Mouse (Mus musculus) embryonic facial prominence, embryonic 11.5 days (tissue): ENCODE data around the gene Usb1. TPM values are rescaled to one million over a fixed set of nuclear protein-coding genes. Genes with fewer than 3 reads are reported as not detected.

Source experiments
- ATAC-seq: fragments of 200-750 bp; cut with Nextera tagmentation; replicated peaks from 2 replicates; pipeline ENCODE4 v1.8.0; 2017; ENCODE audit warnings: low read depth; ENCODE audit not compliant: insufficient number of reproducible peaks, low FRiP score, low TSS enrichment
- DNase-seq: peaks from one replicate; pipeline ENCODE4 v3.0.0-alpha.2; 2015; ENCODE audit warnings: low spot score
- H3K27ac ChIP-seq: fragments of 300-500 bp; sonication (generic); replicated peaks from 2 replicates; pipeline ENCODE4 v1.5.1; 2014; ENCODE audit warnings: mild to moderate bottlenecking, low read depth, low read length, control low read depth
- H3K27me3 ChIP-seq: fragments of 300-500 bp; sonication (generic); 2 replicates; pipeline ENCODE4 v1.6.1; 2014; ENCODE audit warnings: mild to moderate bottlenecking, low read length, moderate library complexity, mixed read lengths; ENCODE audit not compliant: control insufficient read depth, insufficient read depth
- H3K36me3 ChIP-seq: fragments of 300-500 bp; sonication (generic); replicated peaks from 2 replicates; pipeline ENCODE4 v1.6.1; 2014; ENCODE audit warnings: low read depth, mild to moderate bottlenecking, low read length, moderate library complexity, mixed read lengths; ENCODE audit not compliant: control insufficient read depth, insufficient read depth
- H3K4me1 ChIP-seq: fragments of 300-500 bp; sonication (generic); 2 replicates; pipeline ENCODE4 v1.6.1; 2014; ENCODE audit warnings: low read length, mixed read lengths; ENCODE audit not compliant: control insufficient read depth, insufficient read depth
- H3K4me2 ChIP-seq: fragments of 300-500 bp; sonication (generic); 2 replicates; pipeline ENCODE4 v1.6.1; 2014; ENCODE audit warnings: low read depth, mild to moderate bottlenecking, control low read depth, low read length, moderate library complexity
- H3K4me3 ChIP-seq: fragments of 300-500 bp; sonication (generic); 2 replicates; pipeline ENCODE4 v1.5.1; 2014; ENCODE audit warnings: low read depth, low read length, control low read depth
- H3K9ac ChIP-seq: fragments of 300-500 bp; sonication (generic); replicated peaks from 2 replicates; pipeline ENCODE4 v1.6.1; 2014; ENCODE audit warnings: mild to moderate bottlenecking, control low read depth, low read length
- H3K9me3 ChIP-seq: fragments of 300-500 bp; sonication (generic); replicated peaks from 2 replicates; pipeline ENCODE4 v1.6.1; 2016; ENCODE audit warnings: mild to moderate bottlenecking, low read length, inconsistent platforms, mixed read lengths; ENCODE audit not compliant: control insufficient read depth
- WGBS: fragments of 180-500 bp; shearing (Covaris S2); extraction: QIAGEN DNeasy Blood & Tissue Kit; methylation state at CpG from one replicate; pipeline ENCODE4 v1.1.7; 2014; 5-methylcytosine and 5-hydroxymethylcytosine counted together
- polyA plus RNA-seq: library from polyadenylated mRNA; unstranded; fragments of >200 nt; fragmentation: Nextera tagmentation; extraction: Ambion mirVana; gene quantifications from 2 replicates; pipeline ENCODE4 v1.2.1, GENCODE M21; 2014

Usb1 gene
- 36.5 and 37.6 TPM in 2 replicates for polyA plus RNA-seq

- no peaks in the 10 kb centered on the region for H3K9me3 ChIP-seq
- DNase-seq (peak; percentile 97), ATAC-seq (peak; percentile 91)
- H3K4me1 ChIP-seq, result no peaks in the 10 kb centered on the region
- under 1% methylated on average over 47 of the region's 80 CpGs for whole genome bisulfite sequencing
- peak within 1 kb of the TSS; percentile 42 for H3K4me2 ChIP-seq
- peak within 1 kb of the TSS; percentile 90 for H3K4me3 ChIP-seq
- no peaks in the 10 kb centered on the region for H3K27me3 ChIP-seq
- H3K36me3 ChIP-seq, result peaks cover 19% of the 10 kb centered on the region
- peak within 1 kb of the TSS; percentile 91 for H3K9ac ChIP-seq
- H3K27ac ChIP-seq, result peak within 1 kb of the TSS; percentile 93
Observed at GRCm38 (mm10) chr8:95331720-95332436, at the start of gene Usb1, which contains the start of gene Zfp319. Gene Usb1 (plus strand): TSS chr8:95332284. Gene Zfp319 (minus strand): TSS chr8:95331950.

GRCm38 (mm10) chr8:95289066-95289650, 42.9 kb upstream of the Usb1 start:
- Histone ChIP-seq H3K27ac (no peak overlapping the region), H3K4me1 (no peaks in the 10 kb centered on the region), H3K4me3 (no peak overlapping the region), H3K4me2 (no peak overlapping the region), H3K36me3 (no peaks in the 10 kb centered on the region), H3K9ac (no peak overlapping the region), H3K27me3 (no peaks in the 10 kb centered on the region), H3K9me3 (no peaks in the 10 kb centered on the region)
- no peak for DNase-seq
- WGBS, result 72% methylated on average over 6 of the region's 6 CpGs
- no peak for ATAC-seq

GRCm38 (mm10) chr8:95293172-95293571, 38.9 kb upstream of the Usb1 start:
- Histone ChIP-seq H3K27me3 (no peaks in the 10 kb centered on the region), H3K9me3 (no peaks in the 10 kb centered on the region), H3K4me3 (no peak overlapping the region), H3K36me3 (no peaks in the 10 kb centered on the region), H3K27ac (no peak overlapping the region), H3K4me1 (no peaks in the 10 kb centered on the region), H3K4me2 (no peak overlapping the region), H3K9ac (no peak overlapping the region)
- DNase-seq (peak; percentile 13), ATAC-seq (no peak)
- WGBS, result 76% methylated on average over 11 of the region's 11 CpGs

GRCm38 (mm10) chr8:95293891-95294290, 38.2 kb upstream of the Usb1 start:
- ATAC-seq, result no peak
- Histone ChIP-seq H3K9me3 (no peaks in the 10 kb centered on the region), H3K4me3 (no peak overlapping the region), H3K9ac (no peak overlapping the region), H3K4me2 (no peak overlapping the region), H3K4me1 (no peaks in the 10 kb centered on the region), H3K27me3 (no peaks in the 10 kb centered on the region), H3K36me3 (no peaks in the 10 kb centered on the region), H3K27ac (no peak overlapping the region)
- no peak for DNase-seq
- WGBS, result 75% methylated on average over 7 of the region's 7 CpGs

GRCm38 (mm10) chr8:95302410-95302809, 29.7 kb upstream of the Usb1 start:
- Histone ChIP-seq H3K4me2 (no peak overlapping the region), H3K27me3 (no peaks in the 10 kb centered on the region), H3K9me3 (no peaks in the 10 kb centered on the region), H3K27ac (no peak overlapping the region), H3K9ac (no peak overlapping the region), H3K36me3 (no peaks in the 10 kb centered on the region), H3K4me1 (no peaks in the 10 kb centered on the region), H3K4me3 (no peak overlapping the region)
- ATAC-seq (no peak), DNase-seq (peak; percentile 56)
- WGBS, result 16% methylated on average over 5 of the region's 5 CpGs

GRCm38 (mm10) chr8:95305526-95305925, 26.6 kb upstream of the Usb1 start:
- ATAC-seq (no peak), DNase-seq (no peak)
- Histone ChIP-seq H3K9me3 (no peaks in the 10 kb centered on the region), H3K4me1 (no peaks in the 10 kb centered on the region), H3K27me3 (no peaks in the 10 kb centered on the region), H3K4me3 (no peak overlapping the region), H3K9ac (no peak overlapping the region), H3K4me2 (no peak overlapping the region), H3K27ac (no peak overlapping the region), H3K36me3 (no peaks in the 10 kb centered on the region)
- WGBS, result 77% methylated on average over 4 of the region's 4 CpGs

GRCm38 (mm10) chr8:95306431-95306830, 25.7 kb upstream of the Usb1 start, which contains the start of gene Cngb1:
Gene Cngb1 (minus strand): TSS chr8:95306585.
- no peaks in the 10 kb centered on the region for H3K27me3 ChIP-seq
- H3K27ac ChIP-seq, result no peak within 1 kb of the TSS
- H3K4me2 ChIP-seq, result no peak within 1 kb of the TSS
- 52% methylated on average over 6 of the region's 6 CpGs for WGBS
- ATAC-seq (no peak), DNase-seq (no peak)
- no peaks in the 10 kb centered on the region for H3K9me3 ChIP-seq
- H3K4me3 ChIP-seq, result no peak within 1 kb of the TSS
- H3K36me3 ChIP-seq, result no peaks in the 10 kb centered on the region
- no peaks in the 10 kb centered on the region for H3K4me1 ChIP-seq
- no peak within 1 kb of the TSS for H3K9ac ChIP-seq

- Histone ChIP-seq H3K4me2 (no peak within 1 kb of the TSS), H3K4me1 (no peaks in the 10 kb centered on the region), H3K36me3 (no peaks in the 10 kb centered on the region), H3K9me3 (no peaks in the 10 kb centered on the region), H3K27ac (no peak within 1 kb of the TSS), H3K27me3 (no peaks in the 10 kb centered on the region), H3K9ac (no peak within 1 kb of the TSS), H3K4me3 (no peak within 1 kb of the TSS)
- no peak for DNase-seq
- ATAC-seq, result no peak
- WGBS, result 27% methylated on average over 6 of the region's 6 CpGs
Observed at GRCm38 (mm10) chr8:95310342-95310970, 21.6 kb upstream of the Usb1 start, which contains the start of gene Tepp. Gene Tepp (plus strand): TSS chr8:95310566.
